Mouse (Mus musculus) MEL (cell line): Measurements from ENCODE around the gene Epb41l4b.

Experiments
- BHLHE40 ChIP-seq: IDR thresholded peaks from 2 replicates; pipeline ENCODE4 v1.6.1; 2012; ENCODE audit warnings: low read depth, mild to moderate bottlenecking, inconsistent platforms, low read length, improper control_type of control experiment, borderline replicate concordance
- CTCF ChIP-seq, 3 experiments: IDR thresholded peaks in 2 of 3; conservative IDR thresholded peaks in 1 of 3; 2 replicates each; pipeline ENCODE4 v1.5.1; 2011 to 2012; ENCODE audit warnings: low read length in 3 of 3, low read depth in 2 of 3, mild to moderate bottlenecking in 2 of 3, improper control_type of control experiment in 1 of 3, inconsistent platforms in 1 of 3, mixed read lengths in 1 of 3, moderate library complexity in 1 of 3; ENCODE audit not compliant: control insufficient read depth in 1 of 3, insufficient read depth in 1 of 3, poor library complexity in 1 of 3, severe bottlenecking in 1 of 3
- E2F4 ChIP-seq: IDR thresholded peaks from 2 replicates; pipeline ENCODE4 v1.6.1; 2011; ENCODE audit warnings: low read depth, low read length, improper control_type of control experiment, borderline replicate concordance
- EP300 ChIP-seq, 2 experiments: IDR thresholded peaks; 2 replicates each; pipeline ENCODE4 v1.6.1; 2011; ENCODE audit warnings: improper control_type of control experiment in 2 of 2, low read length in 2 of 2, low read depth in 1 of 2, mild to moderate bottlenecking in 1 of 2
- ETS1 ChIP-seq: IDR thresholded peaks from 2 replicates; pipeline ENCODE4 v1.6.1; 2012; ENCODE audit warnings: low read depth, mild to moderate bottlenecking, inconsistent platforms, low read length, improper control_type of control experiment, moderate library complexity
- MEF2A ChIP-seq: IDR thresholded peaks from 2 replicates; pipeline ENCODE4 v1.6.1; 2014; ENCODE audit warnings: low read depth, mild to moderate bottlenecking, inconsistent platforms, low read length, improper control_type of control experiment; ENCODE audit not compliant: poor library complexity, insufficient replicate concordance, severe bottlenecking; ENCODE audit errors: extremely low read depth
- POLR2A ChIP-seq, 2 experiments: IDR thresholded peaks; 2 replicates each; pipeline ENCODE4 v1.6.1; 2011 to 2012; ENCODE audit warnings: low read length in 2 of 2, mild to moderate bottlenecking in 2 of 2, control low read depth in 1 of 2, improper control_type of control experiment in 1 of 2, low read depth in 1 of 2, moderate library complexity in 1 of 2; ENCODE audit not compliant: control insufficient read depth in 1 of 2, insufficient read depth in 1 of 2, poor library complexity in 1 of 2
- POLR2AphosphoS2 ChIP-seq: IDR thresholded peaks from 2 replicates; pipeline ENCODE4 v1.6.1; 2011; ENCODE audit warnings: low read length, improper control_type of control experiment
- RCOR1 ChIP-seq: IDR thresholded peaks from 2 replicates; pipeline ENCODE4 v1.6.1; 2012; ENCODE audit warnings: low read depth, mild to moderate bottlenecking, inconsistent platforms, low read length, improper control_type of control experiment
- TAL1 ChIP-seq: IDR thresholded peaks from 2 replicates; pipeline ENCODE4 v1.6.1; 2012; ENCODE audit warnings: mild to moderate bottlenecking, inconsistent platforms, low read length, moderate library complexity, mixed read lengths
- TBP ChIP-seq: IDR thresholded peaks from 2 replicates; pipeline ENCODE4 v1.8.0; 2011; ENCODE audit warnings: low read depth, low read length, improper control_type of control experiment
- USF1 ChIP-seq: IDR thresholded peaks from 2 replicates; pipeline ENCODE4 v1.6.1; 2014; ENCODE audit warnings: low read depth, mild to moderate bottlenecking, inconsistent platforms, low read length, improper control_type of control experiment, moderate library complexity
- USF2 ChIP-seq, 2 experiments: IDR thresholded peaks; 2 replicates each; pipeline ENCODE4 v1.6.1; 2011 to 2012; ENCODE audit warnings: improper control_type of control experiment in 2 of 2, low read length in 2 of 2, borderline replicate concordance in 1 of 2, inconsistent platforms in 1 of 2, low read depth in 1 of 2, mild to moderate bottlenecking in 1 of 2; ENCODE audit not compliant: insufficient read depth in 1 of 2
- ZKSCAN1 ChIP-seq: IDR thresholded peaks from 2 replicates; pipeline ENCODE4 v1.6.1; 2012; ENCODE audit warnings: low read depth, mild to moderate bottlenecking, inconsistent platforms, low read length, improper control_type of control experiment, moderate library complexity

DNA sequence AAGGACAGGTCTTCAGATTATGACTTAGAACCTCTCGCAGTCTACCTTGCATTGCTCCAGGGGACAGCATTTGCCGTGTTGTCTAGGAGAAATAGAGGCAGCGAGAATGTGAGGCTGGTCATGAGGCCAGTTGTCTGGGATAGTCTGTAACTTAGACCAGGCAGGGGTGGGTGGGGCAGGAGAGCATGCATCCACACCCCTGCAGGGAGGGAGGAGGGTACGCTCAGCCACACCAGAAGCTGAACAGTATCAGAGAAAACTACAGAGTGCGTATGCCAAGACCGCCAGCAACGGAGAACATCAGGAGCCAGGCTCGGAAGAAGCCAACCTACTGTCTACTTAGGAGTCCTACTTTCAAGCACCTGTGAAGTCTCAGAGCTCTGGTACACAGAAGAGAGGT is 42.2 kb upstream of the Epb41l4b start:
- TF ChIP-seq TAL1 (no peak), TBP (no peak), POLR2AphosphoS2 (no peak), CTCF (IDR thresholded peaks at IDR 0.05 in 2 of 3, conservative IDR thresholded peaks at IDR 0.05 in 1 of 3; ENCODE audit: control insufficient read depth in 1 of 3, insufficient read depth in 1 of 3, low read depth in 2 of 3, low read length in 3 of 3, poor library complexity in 1 of 3, severe bottlenecking in 1 of 3) (no peak), USF2 (IDR thresholded peaks at IDR 0.05; ENCODE audit: borderline replicate concordance in 1 of 2, insufficient read depth in 1 of 2, low read depth in 1 of 2, low read length in 2 of 2) (no peak), ZKSCAN1 (no peak), POLR2A (IDR thresholded peaks at IDR 0.05; ENCODE audit: control insufficient read depth in 1 of 2, insufficient read depth in 1 of 2, low read depth in 1 of 2, low read length in 2 of 2, poor library complexity in 1 of 2) (no peak), EP300 (IDR thresholded peaks at IDR 0.05; ENCODE audit: low read depth in 1 of 2, low read length in 2 of 2) (no peak), RCOR1 (no peak), USF1 (no peak), ETS1 (no peak), E2F4 (no peak), BHLHE40 (no peak), MEF2A (no peak)
